Mouse (Mus musculus) limb, embryonic 14.5 days (tissue): ENCODE results near the gene Trpm3. TPM values are rescaled to one million over a fixed set of nuclear protein-coding genes. Genes with fewer than 3 reads are reported as not detected.
A peak's percentile ranks its signal among the peaks of the same experiment; 100 is the strongest.
"Not testable (repeated sequence)": the region's sequence is repeated elsewhere in the genome, so short reads cannot be mapped to it uniquely, and the experiment has no call there.

Experiments
- ATAC-seq: fragments of 200-750 bp; cut with Nextera tagmentation; 2 replicates; pipeline ENCODE4 v1.8.0; 2017; ENCODE audit warnings: low read depth, moderate number of reproducible peaks, moderate TSS enrichment; ENCODE audit not compliant: low FRiP score
- DNase-seq: peaks from one replicate; pipeline ENCODE4 v3.0.0-alpha.2; 2015; ENCODE audit warnings: low spot score
- H3K27ac ChIP-seq: fragments of 300-500 bp; sonication (generic); replicated peaks from 2 replicates; pipeline ENCODE4 v1.5.1; 2014; ENCODE audit warnings: low read depth, mild to moderate bottlenecking, low read length, moderate library complexity, mixed read lengths
- H3K27me3 ChIP-seq: fragments of 300-500 bp; sonication (generic); 2 replicates; pipeline ENCODE4 v1.6.1; 2014; ENCODE audit warnings: low read length, mixed read lengths; ENCODE audit not compliant: control insufficient read depth, insufficient read depth
- H3K36me3 ChIP-seq: fragments of 300-500 bp; sonication (generic); 2 replicates; pipeline ENCODE4 v1.6.1; 2014; ENCODE audit warnings: mild to moderate bottlenecking, low read length, moderate library complexity, mixed read lengths; ENCODE audit not compliant: control insufficient read depth, insufficient read depth
- H3K4me1 ChIP-seq: fragments of 300-500 bp; sonication (generic); 2 replicates; pipeline ENCODE4 v1.6.1; 2014; ENCODE audit warnings: antibody characterized with exemption, low read length, mixed read lengths; ENCODE audit not compliant: control insufficient read depth, insufficient read depth
- H3K4me2 ChIP-seq: fragments of 300-500 bp; sonication (generic); replicated peaks from 2 replicates; pipeline ENCODE4 v1.6.1; 2014; ENCODE audit warnings: low read depth, mild to moderate bottlenecking, low read length, moderate library complexity; ENCODE audit not compliant: severe bottlenecking
- H3K4me3 ChIP-seq: fragments of 300-500 bp; sonication (generic); replicated peaks from 2 replicates; pipeline ENCODE4 v1.5.1; 2014; ENCODE audit warnings: low read length
- H3K9ac ChIP-seq: fragments of 300-500 bp; sonication (generic); 2 replicates; pipeline ENCODE4 v1.6.1; 2014; ENCODE audit warnings: mild to moderate bottlenecking, low read depth, low read length, moderate library complexity; ENCODE audit not compliant: severe bottlenecking
- H3K9me3 ChIP-seq: fragments of 300-500 bp; sonication (generic); 2 replicates; pipeline ENCODE4 v1.6.1; 2016; ENCODE audit warnings: low read length; ENCODE audit not compliant: control insufficient read depth
- POLR2A ChIP-seq: fragments of 200-500 bp; IDR thresholded peaks from 2 replicates; pipeline ENCODE4 v1.8.0; 2012; ENCODE audit warnings: inconsistent platforms, mild to moderate bottlenecking, moderate library complexity, borderline replicate concordance; ENCODE audit not compliant: insufficient read depth, insufficient read length; ENCODE audit errors: extremely low read depth
- WGBS: fragments of 180-500 bp; shearing (Covaris S2); extraction: QIAGEN DNeasy Blood & Tissue Kit; methylation state at CpG from one replicate; pipeline ENCODE4 v1.1.7; 2014; 5-methylcytosine and 5-hydroxymethylcytosine counted together
- polyA plus RNA-seq, 2 experiments: library from polyadenylated mRNA; depleted of rRNA in 1 of 2; stranded (reverse) in 1 of 2; unstranded in 1 of 2; fragments of >200 nt; fragmentation: Nextera tagmentation in 1 of 2; extraction: Ambion mirVana in 1 of 2; gene quantifications; 2 replicates each; pipeline versions ENCODE4 v1.2.1 to v1.2.3; 2012 to 2014

Trpm3 gene
- polyA plus RNA-seq, 2 experiments: 3.7 to 4.1 TPM

- Histone ChIP-seq H3K27ac (no peak overlapping the region), H3K4me2 (no peak overlapping the region), H3K4me1 (no peaks in the 10 kb centered on the region), H3K27me3 (no peaks in the 10 kb centered on the region), H3K4me3 (no peak overlapping the region), H3K9ac (no peak overlapping the region), H3K36me3 (no peaks in the 10 kb centered on the region), H3K9me3 (no peaks in the 10 kb centered on the region)
- TF ChIP-seq POLR2A: no peak
- WGBS: 88% methylated on average over 12 of the region's 12 CpGs
- ATAC-seq (no peak), DNase-seq (no peak)
Observed at GRCm38 (mm10) chr19:22847696-22848095, 708.9 kb downstream of the Trpm3 start.

DNA sequence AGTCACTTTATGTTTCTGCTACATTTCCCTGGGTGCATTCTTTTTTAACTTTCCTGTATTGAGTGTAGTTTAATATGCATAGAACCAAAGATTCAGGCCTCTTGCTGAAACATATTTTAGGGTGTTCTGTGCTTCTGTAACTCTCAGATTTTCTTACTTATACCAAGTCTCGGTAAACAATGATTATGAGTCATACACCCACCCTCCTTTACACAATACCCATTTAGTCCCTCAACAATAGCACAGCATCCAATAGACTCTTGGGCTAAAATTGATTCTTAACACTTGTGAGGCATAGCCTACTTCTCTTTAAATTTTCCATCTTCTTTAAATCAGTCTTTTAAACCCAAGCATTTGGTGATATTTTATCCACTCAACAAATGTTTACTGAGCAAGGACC lies 709.4 kb downstream of the Trpm3 start:
- no peak for TF ChIP-seq POLR2A
- no peak for DNase-seq
- no peak overlapping the region for H3K9ac ChIP-seq
- ATAC-seq: no peak
- no peak overlapping the region for H3K27ac ChIP-seq
- no peaks in the 10 kb centered on the region for H3K4me1 ChIP-seq
- 69% methylated on average over 1 of the region's 1 CpGs for WGBS
- no peaks in the 10 kb centered on the region for H3K9me3 ChIP-seq
- no peaks in the 10 kb centered on the region for H3K36me3 ChIP-seq
- H3K4me3 ChIP-seq: no peak overlapping the region
- H3K27me3 ChIP-seq: no peaks in the 10 kb centered on the region
- no peak overlapping the region for H3K4me2 ChIP-seq

DNA sequence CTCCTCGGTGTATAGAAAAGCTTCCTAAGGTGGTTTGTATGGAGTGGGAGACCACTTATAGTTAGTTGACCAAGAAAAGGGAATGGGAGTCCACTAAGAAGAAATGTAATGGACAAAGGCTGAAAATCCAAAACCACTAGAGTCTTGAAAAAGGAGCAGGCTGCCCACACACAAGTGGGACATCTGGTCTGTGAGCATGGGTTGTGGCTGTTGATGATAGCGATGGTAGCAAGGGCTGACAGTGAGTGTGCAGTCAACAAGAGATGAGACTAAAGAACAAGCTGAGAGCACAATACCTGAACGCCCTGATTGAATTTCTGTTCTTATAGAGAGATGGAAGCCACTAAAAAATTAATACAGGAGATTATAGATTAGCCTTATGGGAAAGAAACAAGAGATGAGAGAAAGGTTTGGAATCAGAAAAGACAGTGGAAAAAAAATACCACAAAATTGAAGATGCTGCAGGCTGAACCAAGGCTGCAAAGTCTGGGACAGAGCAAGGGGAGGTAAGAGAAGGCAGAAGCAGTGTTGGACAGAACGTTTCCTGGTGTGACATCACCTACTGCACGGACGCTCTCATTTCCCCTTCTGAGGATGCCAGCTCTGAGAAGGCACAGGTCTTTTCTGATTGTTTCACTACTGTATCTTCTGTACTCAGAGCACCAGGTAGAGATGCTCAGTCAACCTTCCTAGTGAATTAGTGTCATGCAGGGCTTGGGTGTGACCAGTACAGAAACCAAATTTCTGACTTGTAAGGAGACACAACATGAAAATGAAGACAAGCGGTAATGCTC lies 710.1 kb downstream of the Trpm3 start:
- H3K4me2 ChIP-seq: no peak overlapping the region
- no peak overlapping the region for H3K9ac ChIP-seq
- ATAC-seq: no peak
- no peaks in the 10 kb centered on the region for H3K27me3 ChIP-seq
- no peaks in the 10 kb centered on the region for H3K36me3 ChIP-seq
- WGBS: 93% methylated on average over 7 of the region's 7 CpGs
- TF ChIP-seq POLR2A: no peak
- no peaks in the 10 kb centered on the region for H3K9me3 ChIP-seq
- no peak overlapping the region for H3K27ac ChIP-seq
- no peak overlapping the region for H3K4me3 ChIP-seq
- H3K4me1 ChIP-seq: no peaks in the 10 kb centered on the region
- no peak for DNase-seq

DNA sequence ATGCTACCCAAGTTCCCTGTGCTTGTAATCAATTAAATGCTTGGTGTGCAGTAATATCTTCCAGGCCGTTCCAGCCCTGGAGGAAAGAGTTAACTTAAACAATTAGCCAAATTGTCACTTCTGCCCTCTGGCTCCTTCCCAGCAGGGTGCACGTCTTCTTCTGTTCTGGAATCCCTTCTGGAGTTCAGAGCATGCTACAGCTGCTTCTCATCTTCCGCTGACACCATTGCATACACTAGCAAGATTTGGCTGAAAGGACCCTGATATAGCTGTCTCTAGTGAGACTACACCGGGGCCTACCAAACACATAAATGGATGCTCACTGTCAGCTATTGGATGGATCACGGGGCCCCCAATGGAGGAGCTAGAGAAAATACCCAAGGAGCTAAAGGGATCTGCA lies 712.6 kb downstream of the Trpm3 start:
- H3K27me3 ChIP-seq, H3K27ac ChIP-seq, H3K4me3 ChIP-seq, H3K4me1 ChIP-seq, H3K9ac ChIP-seq, H3K9me3 ChIP-seq, ATAC-seq, H3K4me2 ChIP-seq, DNase-seq, H3K36me3 ChIP-seq: not testable (repeated sequence)
- 41% methylated on average over 5 of the region's 5 CpGs for WGBS

- 54% methylated on average over 4 of the region's 4 CpGs for WGBS
- Histone ChIP-seq H3K4me3 (no peak overlapping the region), H3K9ac (no peak overlapping the region), H3K27ac (no peak overlapping the region), H3K4me2 (no peak overlapping the region), H3K36me3 (no peaks in the 10 kb centered on the region), H3K4me1 (0 out of 2 replicates have a peak, but pooled peaks cover 3% of the 10 kb centered on the region), H3K27me3 (no peaks in the 10 kb centered on the region), H3K9me3 (no peaks in the 10 kb centered on the region)
- DNase-seq (peak; percentile 33), ATAC-seq (no peak)
- no peak for TF ChIP-seq POLR2A
Observed at GRCm38 (mm10) chr19:22859644-22860043, 720.8 kb downstream of the Trpm3 start.
